Mouse (Mus musculus) gonadal fat pad, adult 2 months (tissue): ENCODE measurements around the gene Zbtb32. TPM values are rescaled to one million over a fixed set of nuclear protein-coding genes. Genes with fewer than 3 reads are reported as not detected.

Experiments used
- DNase-seq: peaks from one replicate; pipeline ENCODE4 v3.0.0-alpha.2; 2012; ENCODE audit warnings: low read depth
- polyA plus RNA-seq: library from polyadenylated mRNA; depleted of rRNA; stranded (reverse); fragments of >200 nt; gene quantifications from 2 replicates; pipeline ENCODE4 v1.2.3, GENCODE M21; 2012; rRNA removed

Zbtb32 gene
- polyA plus RNA-seq, 1 experiment, result 2.1 TPM

DNA sequence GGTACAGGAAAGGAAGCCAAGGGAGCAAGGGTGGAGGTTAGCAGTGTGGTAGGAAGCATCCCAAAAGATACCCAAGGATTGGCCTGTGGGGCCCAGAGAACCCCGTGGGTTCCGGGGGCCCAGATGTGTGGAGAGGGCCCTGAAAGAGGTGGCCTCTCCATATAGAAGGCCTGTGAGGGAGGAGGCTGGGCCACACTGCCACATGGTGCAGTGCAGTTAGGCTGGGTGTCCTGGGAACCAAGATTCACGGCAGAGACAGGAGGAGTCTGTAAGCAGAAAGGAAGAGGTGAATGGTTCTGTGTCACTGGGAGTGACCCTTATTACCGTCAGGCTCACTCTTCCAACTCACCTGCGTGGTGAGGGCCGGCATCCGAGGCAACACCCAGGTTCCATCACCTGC is 58.1 kb downstream of the Zbtb32 start:
- DNase-seq, result no peak

Other genes starting within 250 kb of the Zbtb32 start
- gene Lrfn3, start 236.1 kb downstream of the Zbtb32 start, polyA plus RNA-seq, result 2.6 and 3.8 TPM in 2 replicates
- 156 and 182 TPM in 2 replicates for gene Tyrobp, start 185.1 kb downstream of the Zbtb32 start, polyA plus RNA-seq
- gene Hcst, start 179.1 kb downstream of the Zbtb32 start, polyA plus RNA-seq, result 6.8 and 10.8 TPM in 2 replicates
- gene Nfkbid, start 177.2 kb downstream of the Zbtb32 start, polyA plus RNA-seq, result 1.8 and 2.6 TPM in 2 replicates
- 2.5 and 5.4 TPM in 2 replicates for gene Aplp1, start 153.4 kb downstream of the Zbtb32 start, polyA plus RNA-seq
- gene Kirrel2, start 141.2 kb downstream of the Zbtb32 start, polyA plus RNA-seq, result not detected in 2 replicates
- gene Nphs1, start 140.6 kb downstream of the Zbtb32 start, polyA plus RNA-seq, result not detected in 2 replicates
- 0.19 and 0.20 TPM in 2 replicates for gene Prodh2, start 105.3 kb downstream of the Zbtb32 start, polyA plus RNA-seq
- 9.3 and 13.5 TPM in 2 replicates for gene Arhgap33, start 63.8 kb downstream of the Zbtb32 start, polyA plus RNA-seq
- 68.9 and 72.1 TPM in 2 replicates for gene Hspb6, start 46.7 kb downstream of the Zbtb32 start, polyA plus RNA-seq
- 13.3 and 13.9 TPM in 2 replicates for gene Proser3, start 46.6 kb downstream of the Zbtb32 start, polyA plus RNA-seq
- gene Lin37, start 39.1 kb downstream of the Zbtb32 start, polyA plus RNA-seq, result 28.9 and 31.8 TPM in 2 replicates
- 46.8 and 55.9 TPM in 2 replicates for gene U2af1l4, start 35.6 kb downstream of the Zbtb32 start, polyA plus RNA-seq
- gene Gm49396, start 35.6 kb downstream of the Zbtb32 start, polyA plus RNA-seq, result 1.4 and 1.6 TPM in 2 replicates
- gene Psenen, start 35.3 kb downstream of the Zbtb32 start, polyA plus RNA-seq, result 134 and 146 TPM in 2 replicates
- 4.0 and 5.0 TPM in 2 replicates for gene Igflr1, start 33.5 kb downstream of the Zbtb32 start, polyA plus RNA-seq
- 37.4 and 45.6 TPM in 2 replicates for gene Kmt2b, start 10.2 kb downstream of the Zbtb32 start, polyA plus RNA-seq
- 128 and 176 TPM in 2 replicates for gene Upk1a, start 13.9 kb upstream of the Zbtb32 start, polyA plus RNA-seq
- gene Cox6b1, start 27.2 kb upstream of the Zbtb32 start, polyA plus RNA-seq, result 518 and 792 TPM in 2 replicates
- gene Etv2, start 36.9 kb upstream of the Zbtb32 start, polyA plus RNA-seq, result not detected in 2 replicates
- gene Rbm42, start 51.4 kb upstream of the Zbtb32 start, polyA plus RNA-seq, result 46.1 and 54.3 TPM in 2 replicates
- gene Haus5, start 66.1 kb upstream of the Zbtb32 start, polyA plus RNA-seq, result 8.6 and 9.7 TPM in 2 replicates
- 0.41 and 0.46 TPM in 2 replicates for gene Pmis2, start 72.7 kb upstream of the Zbtb32 start, polyA plus RNA-seq
- gene 2200002J24Rik, start 100.0 kb upstream of the Zbtb32 start, polyA plus RNA-seq, result 0.66 and 1.5 TPM in 2 replicates
- gene Atp4a, start 113.3 kb upstream of the Zbtb32 start, polyA plus RNA-seq, result 80.5 and 104 TPM in 2 replicates
- gene Tmem147, start 130.6 kb upstream of the Zbtb32 start, polyA plus RNA-seq, result 216 and 270 TPM in 2 replicates
- gene Gapdhs, start 144.8 kb upstream of the Zbtb32 start, polyA plus RNA-seq, result 22.6 and 32.2 TPM in 2 replicates
- gene Sbsn, start 152.6 kb upstream of the Zbtb32 start, polyA plus RNA-seq, result 3.8 and 4.7 TPM in 2 replicates
- 11.1 and 17.7 TPM in 2 replicates for gene Dmkn, start 164.8 kb upstream of the Zbtb32 start, polyA plus RNA-seq
- gene Krtdap, start 189.0 kb upstream of the Zbtb32 start, polyA plus RNA-seq, result 1.5 TPM in 1 of 2 replicates, not detected in the other
- 45.9 and 62.5 TPM in 2 replicates for gene Ffar2, start 224.9 kb upstream of the Zbtb32 start, polyA plus RNA-seq